In genomic region chr10:4113328-4113658, GRCm38 (mm10) we compare ENCODE assay signal across 15 mouse cellular contexts.
DNase-seq lines count a peak whose midpoint lies in the region; ATAC-seq and TF ChIP-seq lines count a peak whose summit lies in the region.
"Had no signal": no experiment of that assay in that cellular context is flagged by ENCODE, and none has a peak within 500 bp of the region (broad histone marks: within the 10 kb centered on the region; RNA-seq: fewer than 3 reads in every experiment).

No protein-coding gene starts in this region.

- intact Hi-C loops in heart, adult 2 months (cut with DNase I), result loop anchor here (5.0 kb wide), 1 partner anchor 39 kb away; no protein-coding TSS in a partner anchor

- no peak overlapping the region for H3K4me2 ChIP-seq in liver, embryonic 12.5 days
- no peak overlapping the region for H3K4me2 ChIP-seq in liver, embryonic 11.5 days
- H3K4me2 ChIP-seq in heart, postnatal 0 days (ENCODE audit: low read depth, low read length), result no peak overlapping the region
- H3K4me2 ChIP-seq in neural tube, embryonic 15.5 days, result no peak overlapping the region
- H3K4me2 ChIP-seq: midbrain, embryonic 12.5 days had no signal

- H3K4me1 ChIP-seq in heart, adult 2 months (ENCODE audit: control insufficient read depth, insufficient read depth, low read length), result peaks cover 17% of the 10 kb centered on the region
- peaks cover 15% of the 10 kb centered on the region for H3K4me1 ChIP-seq in liver, embryonic 12.5 days
- peaks cover 7% of the 10 kb centered on the region for H3K4me1 ChIP-seq in liver, embryonic 11.5 days (replicated peaks; ENCODE audit: control insufficient read depth, insufficient read depth, low read length)
- peaks cover 9% of the 10 kb centered on the region; the same call in 1 of the 2 replicates for H3K4me1 ChIP-seq in heart, postnatal 0 days (ENCODE audit: control insufficient read depth, insufficient read depth)
- H3K4me1 ChIP-seq in neural tube, embryonic 15.5 days, result 0 out of 2 replicates have a peak, but pooled peaks cover 6% of the 10 kb centered on the region

- H3K9me3 ChIP-seq in liver, embryonic 12.5 days (replicated peaks), result no peaks in the 10 kb centered on the region
- H3K9me3 ChIP-seq in liver, embryonic 11.5 days (ENCODE audit: control insufficient read depth, low read length), result no peaks in the 10 kb centered on the region
- no peaks in the 10 kb centered on the region for H3K9me3 ChIP-seq in heart, postnatal 0 days (replicated peaks; ENCODE audit: control insufficient read depth, low read length)
- no peaks in the 10 kb centered on the region for H3K9me3 ChIP-seq in neural tube, embryonic 15.5 days (replicated peaks)
- H3K9me3 ChIP-seq: midbrain, embryonic 12.5 days had no signal

- 85% methylated on average over 5 of the region's 5 CpGs for WGBS in heart, adult 2 months
- 85% methylated on average over 5 of the region's 5 CpGs for WGBS in liver, embryonic 12.5 days (ENCODE audit: insufficient replicate concordance)
- WGBS in liver, embryonic 11.5 days, result 92% methylated on average over 5 of the region's 5 CpGs
- 74% methylated on average over 5 of the region's 5 CpGs for WGBS in heart, postnatal 0 days
- 91% methylated on average over 5 of the region's 5 CpGs for WGBS in neural tube, embryonic 15.5 days

- H3K9ac ChIP-seq in heart, adult 2 months (ENCODE audit: low read depth, low read length), result no peak overlapping the region
- no peak overlapping the region for H3K9ac ChIP-seq in liver, embryonic 12.5 days
- no peak overlapping the region for H3K9ac ChIP-seq in liver, embryonic 11.5 days (ENCODE audit: low read depth, low read length)
- H3K9ac ChIP-seq in heart, postnatal 0 days (replicated peaks; ENCODE audit: low read depth, low read length), result no peak overlapping the region
- no peak overlapping the region for H3K9ac ChIP-seq in neural tube, embryonic 15.5 days (replicated peaks)
- H3K9ac ChIP-seq: midbrain, embryonic 12.5 days had no signal

- no peak for TF ChIP-seq EP300 in heart, adult 2 months (IDR thresholded peaks at IDR 0.05; ENCODE audit: insufficient read depth, low read depth, low read length)
- TF ChIP-seq EP300 in heart, postnatal 0 days (IDR thresholded peaks at IDR 0.05; ENCODE audit: low read depth), result no peak

- H3K27me3 ChIP-seq in heart, adult 2 months (ENCODE audit: control insufficient read depth, insufficient read depth, low read length), result no peaks in the 10 kb centered on the region
- H3K27me3 ChIP-seq in liver, embryonic 12.5 days (replicated peaks), result no peaks in the 10 kb centered on the region
- no peaks in the 10 kb centered on the region for H3K27me3 ChIP-seq in liver, embryonic 11.5 days (replicated peaks; ENCODE audit: control insufficient read depth, insufficient read depth, low read length)
- H3K27me3 ChIP-seq in heart, postnatal 0 days (ENCODE audit: control insufficient read depth, insufficient read depth, low read length), result no peaks in the 10 kb centered on the region
- no peaks in the 10 kb centered on the region for H3K27me3 ChIP-seq in neural tube, embryonic 15.5 days (replicated peaks)
- H3K27me3 ChIP-seq: CH12.LX; midbrain, embryonic 12.5 days had no signal

- TF ChIP-seq CTCF in heart, adult 2 months (IDR thresholded peaks at IDR 0.05), result no peak
- TF ChIP-seq CTCF in heart, postnatal 0 days (IDR thresholded peaks at IDR 0.05; ENCODE audit: low read depth), result no peak

- TF ChIP-seq POLR2A in heart, adult 2 months (IDR thresholded peaks at IDR 0.05; ENCODE audit: insufficient read depth, low read depth, low read length), result no peak

- no peak overlapping the region for H3K4me3 ChIP-seq in heart, adult 2 months
- no peak overlapping the region for H3K4me3 ChIP-seq in liver, embryonic 12.5 days
- no peak overlapping the region for H3K4me3 ChIP-seq in liver, embryonic 11.5 days (ENCODE audit: low read depth, low read length)
- no peak overlapping the region for H3K4me3 ChIP-seq in heart, postnatal 0 days (ENCODE audit: low read depth, low read length)
- H3K4me3 ChIP-seq in neural tube, embryonic 15.5 days (replicated peaks), result no peak overlapping the region
- H3K4me3 ChIP-seq: erythroblast, embryonic 14.5 days; midbrain, embryonic 12.5 days had no signal

- peak overlapping the region; percentile 76 for H3K27ac ChIP-seq in heart, adult 2 months
- H3K27ac ChIP-seq in liver, embryonic 12.5 days, result 0 out of 2 replicates have a peak overlapping the region, but pooled peaks have one; percentile 20
- no peak overlapping the region for H3K27ac ChIP-seq in liver, embryonic 11.5 days (ENCODE audit: low read depth, low read length)
- 0 out of 2 replicates have a peak overlapping the region, but pooled peaks have one; percentile 46 for H3K27ac ChIP-seq in heart, postnatal 0 days (ENCODE audit: low read depth)
- H3K27ac ChIP-seq in neural tube, embryonic 15.5 days (replicated peaks), result peak overlapping the region; percentile 38; the same call in 1 of the 2 replicates
- H3K27ac ChIP-seq: midbrain, embryonic 12.5 days had no signal

- no peak for ATAC-seq in liver, embryonic 12.5 days
- ATAC-seq in liver, embryonic 11.5 days (replicated peaks; ENCODE audit: low FRiP score), result no peak
- no peak for ATAC-seq in heart, postnatal 0 days (ENCODE audit: insufficient read depth, low read depth)
- no peak for ATAC-seq in neural tube, embryonic 15.5 days (ENCODE audit: low FRiP score)
- ATAC-seq in megakaryocyte-erythroid progenitor cell, adult 5-6 weeks (replicated peaks; ENCODE audit: low FRiP score, low TSS enrichment, poor library complexity, severe bottlenecking), result no peak
- ATAC-seq: activated CD4-positive, CD25-positive, alpha-beta regulatory T cell, adult 4 months had no signal

- no peaks in the 10 kb centered on the region for H3K79me2 ChIP-seq in heart, adult 2 months (replicated peaks; ENCODE audit: control insufficient read depth, insufficient read depth, low read length)

- no peak for DNase-seq in heart, adult 2 months
- no peak for DNase-seq in heart, adult 8-10 months (ENCODE audit: low spot score)
- DNase-seq in liver, embryonic 11.5 days (ENCODE audit: low spot score), result no peak
- no peak for DNase-seq in heart, postnatal 0 days (ENCODE audit: low spot score)
- no peak for DNase-seq in urinary bladder, adult 2 months (ENCODE audit: low spot score)
- DNase-seq: cerebellum, adult 11-12 months; kidney, adult 18-20 months; thymus, postnatal 25 days had no signal

- no peaks in the 10 kb centered on the region for H3K36me3 ChIP-seq in heart, adult 2 months (ENCODE audit: control insufficient read depth, insufficient read depth, low read length)
- peaks cover 70% of the 10 kb centered on the region for H3K36me3 ChIP-seq in liver, embryonic 12.5 days
- 0 out of 2 replicates have a peak, but pooled peaks cover 7% of the 10 kb centered on the region for H3K36me3 ChIP-seq in liver, embryonic 11.5 days (ENCODE audit: control insufficient read depth, insufficient read depth, low read length)
- no peaks in the 10 kb centered on the region for H3K36me3 ChIP-seq in heart, postnatal 0 days (replicated peaks; ENCODE audit: control insufficient read depth, insufficient read depth, low read length)
- H3K36me3 ChIP-seq in neural tube, embryonic 15.5 days, result no peaks in the 10 kb centered on the region
- H3K36me3 ChIP-seq: midbrain, embryonic 12.5 days had no signal
